Mouse (Mus musculus) cerebellum, adult 2 months (tissue): ENCODE results near the gene Cytip.

ENCODE experiments used
- CTCF ChIP-seq: fragments of 200-500 bp; IDR thresholded peaks from 2 replicates; pipeline ENCODE4 v1.5.1; 2011; ENCODE audit warnings: low read depth, mild to moderate bottlenecking, control low read depth, low read length, moderate library complexity, borderline replicate concordance; ENCODE audit not compliant: insufficient read depth
- POLR2A ChIP-seq: fragments of 200-500 bp; IDR thresholded peaks from 2 replicates; pipeline ENCODE4 v1.6.1; 2011; ENCODE audit warnings: low read length, control low read depth, borderline replicate concordance; ENCODE audit not compliant: insufficient read depth

DNA sequence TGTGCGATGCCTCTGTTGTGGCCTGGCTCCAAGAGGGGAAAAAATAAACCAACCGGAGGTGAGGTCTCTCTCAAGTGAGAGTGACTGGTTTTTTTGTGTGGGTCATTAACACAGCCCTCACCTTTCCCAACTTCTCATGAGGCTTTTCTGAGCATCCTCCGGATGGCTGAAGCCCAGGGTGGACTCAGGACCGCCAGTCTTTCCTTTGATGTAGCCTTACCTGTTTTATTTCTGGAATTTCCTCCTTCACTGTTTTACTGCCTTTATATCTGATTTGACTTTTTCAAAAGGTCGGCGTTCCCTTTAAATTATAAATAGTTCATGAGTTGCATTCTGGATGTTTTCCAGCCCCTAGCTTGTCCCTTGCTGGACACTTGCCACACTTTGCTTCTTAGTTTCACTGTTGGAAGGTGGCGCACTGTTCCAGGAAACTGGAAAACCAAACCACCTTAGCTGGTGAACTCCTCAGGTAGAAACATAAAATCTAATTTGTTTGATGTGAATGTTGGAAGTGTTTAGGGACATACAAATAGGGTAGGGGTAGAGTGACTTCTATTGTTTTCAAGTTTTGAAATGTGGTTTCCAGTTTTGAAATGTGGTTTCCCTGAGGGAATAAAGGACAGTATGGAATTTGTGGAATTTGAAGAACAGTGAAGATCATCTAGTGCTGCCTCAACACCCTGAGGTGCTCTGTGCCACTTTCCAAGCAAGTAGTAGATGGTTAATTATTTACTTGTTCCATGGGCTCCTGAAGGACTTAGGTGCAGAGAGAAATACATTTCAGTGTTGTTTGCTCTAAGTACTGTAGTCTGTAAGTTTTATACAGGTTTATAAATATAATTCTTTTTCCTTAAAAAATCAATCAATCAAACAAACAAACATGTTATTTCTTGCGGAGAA, 19.7 kb downstream of the Cytip start:
- TF ChIP-seq CTCF: no peak
- TF ChIP-seq POLR2A: no peak
